Mouse (Mus musculus): ENCODE results near the gene Ralgapa2.

- TF ChIP-seq CTCF (IDR thresholded peaks at IDR 0.05; ENCODE audit: borderline replicate concordance, extremely low read depth, insufficient read depth, insufficient read length) (peak; percentile 21; the same call in 1 of the 2 replicates), POLR2A (IDR thresholded peaks at IDR 0.05; ENCODE audit: borderline replicate concordance, extremely low read depth, insufficient read depth, insufficient read length, poor library complexity, severe bottlenecking) (no peak)
Observed at GRCm38 (mm10) chr2:146227646-146228045, 284.5 kb downstream of the Ralgapa2 start.
